Comparison of ENCODE assay signal across 9 mouse cellular contexts in genomic region chr16:10446573-10447263, GRCm38 (mm10). TPM values are rescaled to one million over a fixed set of nuclear protein-coding genes. Genes with fewer than 3 reads are reported as not detected.
A peak's percentile ranks its signal among the peaks of the same experiment; 100 is the strongest.
DNase-seq lines count a peak whose midpoint lies in the region; ATAC-seq and TF ChIP-seq lines count a peak whose summit lies in the region.
"Had no signal": no experiment of that assay in that cellular context is flagged by ENCODE, and none has a peak within 500 bp of the region (broad histone marks: within the 10 kb centered on the region; RNA-seq: fewer than 3 reads in every experiment).

No protein-coding gene starts in this region.

- no peak overlapping the region for H3K27ac ChIP-seq in kidney, postnatal 0 days
- 0 out of 2 replicates have a peak overlapping the region, but pooled peaks have one; percentile 36 for H3K27ac ChIP-seq in intestine, embryonic 14.5 days (ENCODE audit: low read depth)
- peak overlapping the region; percentile 82 for H3K27ac ChIP-seq in neural tube, embryonic 14.5 days (ENCODE audit: low read depth, low read length)
- H3K27ac ChIP-seq: liver, embryonic 15.5 days had no signal

- WGBS in kidney, postnatal 0 days, result 16% methylated on average over 13 of the region's 13 CpGs
- 26% methylated on average over 13 of the region's 13 CpGs for WGBS in intestine, embryonic 14.5 days
- WGBS in neural tube, embryonic 14.5 days, result 16% methylated on average over 13 of the region's 13 CpGs

- peak overlapping the region; percentile 55 for H3K4me2 ChIP-seq in kidney, postnatal 0 days (ENCODE audit: low read length)
- peak overlapping the region; percentile 72 for H3K4me2 ChIP-seq in intestine, embryonic 14.5 days (ENCODE audit: low read length)
- H3K4me2 ChIP-seq in neural tube, embryonic 14.5 days (ENCODE audit: low read depth, low read length), result peak overlapping the region; percentile 93
- H3K4me2 ChIP-seq: liver, embryonic 15.5 days had no signal

- H3K36me3 ChIP-seq in kidney, postnatal 0 days (ENCODE audit: insufficient read depth, low read length), result no peaks in the 10 kb centered on the region
- H3K36me3 ChIP-seq in intestine, embryonic 14.5 days (ENCODE audit: control insufficient read depth, insufficient read depth, low read length), result no peaks in the 10 kb centered on the region
- no peaks in the 10 kb centered on the region for H3K36me3 ChIP-seq in neural tube, embryonic 14.5 days (ENCODE audit: control insufficient read depth, insufficient read depth, low read length)
- H3K36me3 ChIP-seq: liver, embryonic 15.5 days had no signal

- peak; percentile 26; the same call in 1 of the 2 replicates for ATAC-seq in kidney, postnatal 0 days (replicated peaks; ENCODE audit: low FRiP score, low read depth)
- ATAC-seq in intestine, embryonic 14.5 days (replicated peaks; ENCODE audit: low FRiP score, low TSS enrichment, low read depth), result no peak; the same call in none of the 2 replicates
- ATAC-seq in neural tube, embryonic 14.5 days (ENCODE audit: low read depth), result peak; percentile 77
- ATAC-seq in erythroblast, adult 5-6 weeks (replicated peaks; ENCODE audit: low FRiP score, poor library complexity, severe bottlenecking), result no peak

- TF ChIP-seq CTCF in kidney, postnatal 0 days (IDR thresholded peaks at IDR 0.05; ENCODE audit: low read depth), result no peak; the same call in 1 of the 2 replicates

- 0 out of 2 replicates have a peak, but pooled peaks cover 7% of the 10 kb centered on the region for H3K4me1 ChIP-seq in kidney, postnatal 0 days (replicated peaks; ENCODE audit: insufficient read depth, low read length)
- H3K4me1 ChIP-seq in intestine, embryonic 14.5 days (replicated peaks; ENCODE audit: control insufficient read depth, insufficient read depth, low read length), result peaks cover 4% of the 10 kb centered on the region; the same call in 1 of the 2 replicates
- peaks cover 16% of the 10 kb centered on the region for H3K4me1 ChIP-seq in neural tube, embryonic 14.5 days (ENCODE audit: control insufficient read depth, insufficient read depth, low read length)

- H3K9me3 ChIP-seq in kidney, postnatal 0 days (replicated peaks; ENCODE audit: low read length), result no peaks in the 10 kb centered on the region
- no peaks in the 10 kb centered on the region for H3K9me3 ChIP-seq in intestine, embryonic 14.5 days (ENCODE audit: control insufficient read depth, low read length)
- no peaks in the 10 kb centered on the region for H3K9me3 ChIP-seq in neural tube, embryonic 14.5 days (ENCODE audit: control insufficient read depth, low read length)
- H3K9me3 ChIP-seq: liver, embryonic 15.5 days had no signal

- peak overlapping the region; percentile 38 for H3K4me3 ChIP-seq in kidney, postnatal 0 days (replicated peaks; ENCODE audit: low read depth, low read length)
- peak overlapping the region; percentile 41 for H3K4me3 ChIP-seq in intestine, embryonic 14.5 days (ENCODE audit: low read depth, low read length)
- peak overlapping the region; percentile 59 for H3K4me3 ChIP-seq in neural tube, embryonic 14.5 days (ENCODE audit: low read depth, low read length)
- H3K4me3 ChIP-seq: liver, embryonic 15.5 days had no signal

- H3K9ac ChIP-seq in kidney, postnatal 0 days (ENCODE audit: low read depth, low read length), result 0 out of 2 replicates have a peak overlapping the region, but pooled peaks have one; percentile 9
- peak overlapping the region; percentile 43 for H3K9ac ChIP-seq in intestine, embryonic 14.5 days (ENCODE audit: low read length)
- peak overlapping the region; percentile 70 for H3K9ac ChIP-seq in neural tube, embryonic 14.5 days (replicated peaks; ENCODE audit: low read depth, low read length)
- H3K9ac ChIP-seq: liver, embryonic 15.5 days had no signal

- DNase-seq in kidney, postnatal 0 days (ENCODE audit: low spot score), result peak; percentile 20
- DNase-seq in kidney, adult 18-20 months, result no peak
- DNase-seq in embryo, embryonic 11 days, result peak; percentile 59
- DNase-seq in intestine, embryonic 14.5 days (ENCODE audit: low spot score), result no peak
- no peak for DNase-seq in yolk sac, embryonic 10.5 days (ENCODE audit: low spot score)
- DNase-seq in kidney, postnatal 10 days, result no peak

- no peaks in the 10 kb centered on the region for H3K27me3 ChIP-seq in kidney, postnatal 0 days (ENCODE audit: insufficient read depth, low read length)
- H3K27me3 ChIP-seq in intestine, embryonic 14.5 days (replicated peaks; ENCODE audit: control insufficient read depth, insufficient read depth, low read length), result no peaks in the 10 kb centered on the region
- no peaks in the 10 kb centered on the region for H3K27me3 ChIP-seq in neural tube, embryonic 14.5 days (ENCODE audit: control insufficient read depth, insufficient read depth, low read length)
- H3K27me3 ChIP-seq: liver, embryonic 15.5 days had no signal

RNA-seq across cellular contexts. Expression of gene Tvp23a, which starts 0.4 kb away (rescaled TPM):
- 5.9 and 6.9 TPM in 2 replicates for polyA plus RNA-seq in kidney, postnatal 0 days (2015; fragmentation: Nextera tagmentation; extraction: Ambion mirVana)
- polyA plus RNA-seq in intestine, embryonic 14.5 days (2014; fragmentation: Nextera tagmentation; extraction: Ambion mirVana), result 11.4 and 13.1 TPM in 2 replicates
- polyA plus RNA-seq in neural tube, embryonic 14.5 days (2014; fragmentation: Nextera tagmentation; extraction: Ambion mirVana), result 48.6 and 49.3 TPM in 2 replicates
- total RNA-seq in erythroblast, adult 5-6 weeks (2015; ENCODE audit: low replicate concordance), result not detected in 2 replicates
- not detected in 2 replicates for total RNA-seq in erythroblast, adult 5-6 weeks (2017; ENCODE audit: low replicate concordance)

RNA-seq across cellular contexts. Expression of gene Ciita, which starts 33.1 kb away (rescaled TPM):
- 0.93 and 0.95 TPM in 2 replicates for polyA plus RNA-seq in kidney, postnatal 0 days (2015; fragmentation: Nextera tagmentation; extraction: Ambion mirVana)
- 0.35 TPM in 2 replicates for polyA plus RNA-seq in intestine, embryonic 14.5 days (2014; fragmentation: Nextera tagmentation; extraction: Ambion mirVana)
- polyA plus RNA-seq in neural tube, embryonic 14.5 days (2014; fragmentation: Nextera tagmentation; extraction: Ambion mirVana), result 0.63 and 1.1 TPM in 2 replicates
- 1.0 TPM in 1 of 2 replicates, not detected in the other for total RNA-seq in erythroblast, adult 5-6 weeks (2015; ENCODE audit: low replicate concordance)
- 0.70 and 2.7 TPM in 2 replicates for total RNA-seq in erythroblast, adult 5-6 weeks (2017; ENCODE audit: low replicate concordance)

RNA-seq across cellular contexts. Expression of gene Nubp1, which starts 35.0 kb away (rescaled TPM):
- polyA plus RNA-seq in kidney, postnatal 0 days (2015; fragmentation: Nextera tagmentation; extraction: Ambion mirVana), result 55.7 and 57.7 TPM in 2 replicates
- 71.6 and 74.2 TPM in 2 replicates for polyA plus RNA-seq in intestine, embryonic 14.5 days (2014; fragmentation: Nextera tagmentation; extraction: Ambion mirVana)
- polyA plus RNA-seq in neural tube, embryonic 14.5 days (2014; fragmentation: Nextera tagmentation; extraction: Ambion mirVana), result 49.7 and 55.9 TPM in 2 replicates
- total RNA-seq in erythroblast, adult 5-6 weeks (2015; ENCODE audit: low replicate concordance), result 1.0 and 6.7 TPM in 2 replicates
- total RNA-seq in erythroblast, adult 5-6 weeks (2017; ENCODE audit: low replicate concordance), result 7.8 and 8.6 TPM in 2 replicates

RNA-seq across cellular contexts. Expression of gene Tekt5, which starts 51.4 kb away (rescaled TPM):
- polyA plus RNA-seq in kidney, postnatal 0 days (2015; fragmentation: Nextera tagmentation; extraction: Ambion mirVana), result 1.1 and 1.2 TPM in 2 replicates
- polyA plus RNA-seq in intestine, embryonic 14.5 days (2014; fragmentation: Nextera tagmentation; extraction: Ambion mirVana), result 0.19 and 0.28 TPM in 2 replicates
- polyA plus RNA-seq in neural tube, embryonic 14.5 days (2014; fragmentation: Nextera tagmentation; extraction: Ambion mirVana), result 12.8 and 20.9 TPM in 2 replicates
- total RNA-seq in erythroblast, adult 5-6 weeks (2015; ENCODE audit: low replicate concordance), result not detected in 2 replicates
- not detected in 2 replicates for total RNA-seq in erythroblast, adult 5-6 weeks (2017; ENCODE audit: low replicate concordance)

Comparison
In these comparisons a context has a peak if more than half of its experiments do, and no peak if none do; other contexts are left out.
1. DNase-seq: peak in kidney, postnatal 0 days (single experiment) and embryo, embryonic 11 days (single experiment); none in kidney, adult 18-20 months (single experiment), intestine, embryonic 14.5 days (single experiment), yolk sac, embryonic 10.5 days (single experiment) and kidney, postnatal 10 days (single experiment).
2. ATAC-seq: peak in kidney, postnatal 0 days (single experiment) and neural tube, embryonic 14.5 days (single experiment); none in intestine, embryonic 14.5 days (single experiment) and erythroblast, adult 5-6 weeks (single experiment).
3. H3K9ac ChIP-seq: peak in every context shown above with its lines; median percentile 70 in neural tube, embryonic 14.5 days; 43 in intestine, embryonic 14.5 days; 9 in kidney, postnatal 0 days.
4. Peak in every context shown above with its lines, with median percentiles within 50 percentile points of each other: H3K4me2 ChIP-seq and H3K4me3 ChIP-seq.